Mouse (Mus musculus) cerebellum, adult 2 months (tissue): ENCODE measurements around the gene Rfx8.

Source experiments
- CTCF ChIP-seq: fragments of 200-500 bp; IDR thresholded peaks from 2 replicates; pipeline ENCODE4 v1.5.1; 2011; ENCODE audit warnings: low read depth, mild to moderate bottlenecking, control low read depth, low read length, moderate library complexity, borderline replicate concordance; ENCODE audit not compliant: insufficient read depth
- POLR2A ChIP-seq: fragments of 200-500 bp; IDR thresholded peaks from 2 replicates; pipeline ENCODE4 v1.6.1; 2011; ENCODE audit warnings: low read length, control low read depth, borderline replicate concordance; ENCODE audit not compliant: insufficient read depth

DNA sequence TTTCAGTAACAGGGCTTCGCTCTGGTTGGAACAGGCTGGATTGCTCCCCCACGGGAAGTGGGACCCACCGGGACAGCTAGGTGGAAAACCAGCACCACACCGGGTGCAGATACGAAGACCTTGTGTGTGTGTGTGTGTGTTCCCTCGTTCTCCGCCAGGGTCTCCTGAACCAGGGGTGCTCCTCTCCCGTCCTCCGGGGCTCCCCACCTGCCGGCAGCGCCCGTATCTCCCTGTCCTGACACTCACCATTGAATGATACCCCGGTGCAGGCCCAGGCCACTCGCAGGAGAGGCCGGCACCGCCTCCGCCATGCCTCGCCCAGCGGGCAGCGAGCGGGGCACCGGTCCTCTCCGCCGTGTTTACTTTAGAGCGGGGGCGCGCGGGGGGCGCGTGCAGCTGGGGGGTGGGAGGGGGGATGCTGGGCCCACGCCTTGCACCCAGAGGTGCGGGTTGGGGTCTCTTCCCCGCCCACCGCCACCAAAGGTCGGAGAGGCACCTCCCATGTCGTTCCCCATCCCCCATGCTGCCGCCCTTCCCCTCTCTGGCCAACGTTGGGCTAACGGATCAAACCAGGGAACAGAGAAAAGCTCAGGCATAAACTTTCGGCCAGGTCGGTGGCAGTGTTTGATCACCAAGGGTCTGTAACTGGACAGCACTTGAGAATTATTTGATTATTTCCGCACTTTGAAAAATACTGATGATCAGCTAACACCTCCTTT is at the start of gene Rfx8:
- no peak for TF ChIP-seq POLR2A
- TF ChIP-seq CTCF: peak; percentile 18; the same call in 1 of the 2 replicates
